8 mouse cellular contexts compared by ENCODE assay signal in genomic region chr10:128082477-128082808, GRCm38 (mm10). TPM values are rescaled to one million over a fixed set of nuclear protein-coding genes. Genes with fewer than 3 reads are reported as not detected.
DNase-seq lines count a peak whose midpoint lies in the region; ATAC-seq and TF ChIP-seq lines count a peak whose summit lies in the region.

No protein-coding gene starts in this region.

- 6% methylated on average over 9 of the region's 9 CpGs for WGBS in kidney, postnatal 0 days
- 18% methylated on average over 9 of the region's 9 CpGs for WGBS in embryonic facial prominence, embryonic 11.5 days
- WGBS in hindbrain, embryonic 15.5 days = 14% methylated on average over 9 of the region's 9 CpGs
- 16% methylated on average over 9 of the region's 9 CpGs for WGBS in midbrain, embryonic 16.5 days

- no peaks in the 10 kb centered on the region for H3K9me3 ChIP-seq in kidney, postnatal 0 days (replicated peaks; ENCODE audit: low read length)
- H3K9me3 ChIP-seq in embryonic facial prominence, embryonic 11.5 days (replicated peaks; ENCODE audit: control insufficient read depth, low read length) = no peaks in the 10 kb centered on the region
- no peaks in the 10 kb centered on the region for H3K9me3 ChIP-seq in hindbrain, embryonic 15.5 days
- no peaks in the 10 kb centered on the region for H3K9me3 ChIP-seq in midbrain, embryonic 16.5 days (replicated peaks; ENCODE audit: control insufficient read depth, low read length, poor library complexity, severe bottlenecking)

- H3K27ac ChIP-seq in kidney, postnatal 0 days = peak overlapping the region; percentile 81
- no peak overlapping the region for H3K27ac ChIP-seq in embryonic facial prominence, embryonic 11.5 days (replicated peaks; ENCODE audit: low read depth, low read length)
- peak overlapping the region; percentile 92 for H3K27ac ChIP-seq in hindbrain, embryonic 15.5 days (replicated peaks)
- peak overlapping the region; percentile 88 for H3K27ac ChIP-seq in midbrain, embryonic 16.5 days (ENCODE audit: low read length)

- H3K27me3 ChIP-seq in kidney, postnatal 0 days (ENCODE audit: insufficient read depth, low read length) = no peaks in the 10 kb centered on the region
- H3K27me3 ChIP-seq in embryonic facial prominence, embryonic 11.5 days (ENCODE audit: control insufficient read depth, insufficient read depth, low read length) = no peaks in the 10 kb centered on the region
- H3K27me3 ChIP-seq in hindbrain, embryonic 15.5 days = no peaks in the 10 kb centered on the region
- H3K27me3 ChIP-seq in midbrain, embryonic 16.5 days (ENCODE audit: control insufficient read depth, insufficient read depth, low read depth, low read length) = no peaks in the 10 kb centered on the region

- no peak for DNase-seq in kidney, postnatal 0 days (ENCODE audit: low spot score)
- DNase-seq in kidney, adult 18-20 months = no peak
- DNase-seq in embryonic facial prominence, embryonic 11.5 days (ENCODE audit: low spot score) = no peak
- no peak for DNase-seq in thymus, postnatal 4 days
- DNase-seq in cerebellum, postnatal 25 days = no peak
- no peak for DNase-seq in left cerebral cortex, adult 8-10 months (ENCODE audit: low spot score in 2 of 2)

- H3K4me3 ChIP-seq in kidney, postnatal 0 days (replicated peaks; ENCODE audit: low read depth, low read length) = peak overlapping the region; percentile 75
- H3K4me3 ChIP-seq in embryonic facial prominence, embryonic 11.5 days (ENCODE audit: low read depth, low read length) = peak overlapping the region; percentile 91
- H3K4me3 ChIP-seq in hindbrain, embryonic 15.5 days = peak overlapping the region; percentile 75
- H3K4me3 ChIP-seq in midbrain, embryonic 16.5 days (ENCODE audit: low read depth, low read length) = peak overlapping the region; percentile 61

- no peak for TF ChIP-seq CTCF in kidney, postnatal 0 days (IDR thresholded peaks at IDR 0.05; ENCODE audit: low read depth)

- no peaks in the 10 kb centered on the region for H3K4me1 ChIP-seq in kidney, postnatal 0 days (replicated peaks; ENCODE audit: insufficient read depth, low read length)
- H3K4me1 ChIP-seq in embryonic facial prominence, embryonic 11.5 days (ENCODE audit: control insufficient read depth, insufficient read depth, low read length) = no peaks in the 10 kb centered on the region
- peaks cover 27% of the 10 kb centered on the region for H3K4me1 ChIP-seq in hindbrain, embryonic 15.5 days (replicated peaks)
- H3K4me1 ChIP-seq in midbrain, embryonic 16.5 days (ENCODE audit: control insufficient read depth, insufficient read depth, low read length) = peaks cover 18% of the 10 kb centered on the region

- H3K4me2 ChIP-seq in kidney, postnatal 0 days (ENCODE audit: low read length) = peak overlapping the region; percentile 70
- peak overlapping the region; percentile 59 for H3K4me2 ChIP-seq in embryonic facial prominence, embryonic 11.5 days (ENCODE audit: low read depth, low read length)
- H3K4me2 ChIP-seq in hindbrain, embryonic 15.5 days = peak overlapping the region; percentile 66
- peak overlapping the region; percentile 71 for H3K4me2 ChIP-seq in midbrain, embryonic 16.5 days (ENCODE audit: low read length)

- H3K36me3 ChIP-seq in kidney, postnatal 0 days (ENCODE audit: insufficient read depth, low read length) = peaks cover 21% of the 10 kb centered on the region
- peaks cover 3% of the 10 kb centered on the region; the same call in 1 of the 2 replicates for H3K36me3 ChIP-seq in embryonic facial prominence, embryonic 11.5 days (replicated peaks; ENCODE audit: control insufficient read depth, insufficient read depth, low read depth, low read length)
- H3K36me3 ChIP-seq in hindbrain, embryonic 15.5 days = peaks cover 32% of the 10 kb centered on the region
- peaks cover 21% of the 10 kb centered on the region for H3K36me3 ChIP-seq in midbrain, embryonic 16.5 days (ENCODE audit: control insufficient read depth, insufficient read depth, low read length)

- ATAC-seq in kidney, postnatal 0 days (replicated peaks; ENCODE audit: low FRiP score, low read depth) = no peak
- no peak for ATAC-seq in embryonic facial prominence, embryonic 11.5 days (replicated peaks; ENCODE audit: insufficient number of reproducible peaks, low FRiP score, low TSS enrichment, low read depth)
- no peak for ATAC-seq in hindbrain, embryonic 15.5 days (ENCODE audit: low FRiP score, low read depth)
- ATAC-seq in midbrain, embryonic 16.5 days = peak; percentile 4

- peak overlapping the region; percentile 62 for H3K9ac ChIP-seq in kidney, postnatal 0 days (ENCODE audit: low read depth, low read length)
- peak overlapping the region; percentile 72 for H3K9ac ChIP-seq in embryonic facial prominence, embryonic 11.5 days (replicated peaks; ENCODE audit: low read length)
- peak overlapping the region; percentile 80 for H3K9ac ChIP-seq in hindbrain, embryonic 15.5 days
- H3K9ac ChIP-seq in midbrain, embryonic 16.5 days (ENCODE audit: low read depth, low read length) = peak overlapping the region; percentile 75

RNA-seq across cellular contexts. Expression of gene Atp5b, which starts 0.6 kb away (rescaled TPM):
- polyA plus RNA-seq in kidney, postnatal 0 days (2015; fragmentation: Nextera tagmentation; extraction: Ambion mirVana) = 3,631 and 3,848 TPM in 2 replicates
- 2,412 and 2,488 TPM in 2 replicates for polyA plus RNA-seq in embryonic facial prominence, embryonic 11.5 days (2014; fragmentation: Nextera tagmentation; extraction: Ambion mirVana)
- polyA plus RNA-seq in hindbrain, embryonic 15.5 days (2015; fragmentation: Nextera tagmentation; extraction: Ambion mirVana) = 2,267 and 2,290 TPM in 2 replicates
- 2,034 and 2,090 TPM in 2 replicates for polyA plus RNA-seq in midbrain, embryonic 16.5 days (2015; fragmentation: Nextera tagmentation; extraction: Ambion mirVana)
- 1,000 to 10,000 TPM; 1,625 to 1,859 (median 1,782) TPM for total RNA-seq in left cerebral cortex, adult 8-10 months (2022)

RNA-seq across cellular contexts. Expression of gene Baz2a, which starts 8.9 kb away (rescaled TPM):
- 9.8 and 11.3 TPM in 2 replicates for polyA plus RNA-seq in kidney, postnatal 0 days (2015; fragmentation: Nextera tagmentation; extraction: Ambion mirVana)
- polyA plus RNA-seq in embryonic facial prominence, embryonic 11.5 days (2014; fragmentation: Nextera tagmentation; extraction: Ambion mirVana) = 14.0 and 14.2 TPM in 2 replicates
- polyA plus RNA-seq in hindbrain, embryonic 15.5 days (2015; fragmentation: Nextera tagmentation; extraction: Ambion mirVana) = 8.1 and 8.3 TPM in 2 replicates
- 7.4 and 8.5 TPM in 2 replicates for polyA plus RNA-seq in midbrain, embryonic 16.5 days (2015; fragmentation: Nextera tagmentation; extraction: Ambion mirVana)
- total RNA-seq in left cerebral cortex, adult 8-10 months (2022) = 10 to 100 TPM; 36.4 to 39.1 (median 38.4) TPM

RNA-seq across cellular contexts. Expression of gene Ptges3, which starts 23.7 kb away (rescaled TPM):
- polyA plus RNA-seq in kidney, postnatal 0 days (2015; fragmentation: Nextera tagmentation; extraction: Ambion mirVana) = 467 and 468 TPM in 2 replicates
- polyA plus RNA-seq in embryonic facial prominence, embryonic 11.5 days (2014; fragmentation: Nextera tagmentation; extraction: Ambion mirVana) = 641 and 733 TPM in 2 replicates
- polyA plus RNA-seq in hindbrain, embryonic 15.5 days (2015; fragmentation: Nextera tagmentation; extraction: Ambion mirVana) = 371 and 395 TPM in 2 replicates
- 387 and 407 TPM in 2 replicates for polyA plus RNA-seq in midbrain, embryonic 16.5 days (2015; fragmentation: Nextera tagmentation; extraction: Ambion mirVana)
- 100 to 1,000 TPM; 118 to 126 (median 124) TPM for total RNA-seq in left cerebral cortex, adult 8-10 months (2022)

RNA-seq across cellular contexts. Expression of gene Naca, which starts 47.1 kb away (rescaled TPM):
- 769 and 820 TPM in 2 replicates for polyA plus RNA-seq in kidney, postnatal 0 days (2015; fragmentation: Nextera tagmentation; extraction: Ambion mirVana)
- 1,020 and 1,060 TPM in 2 replicates for polyA plus RNA-seq in embryonic facial prominence, embryonic 11.5 days (2014; fragmentation: Nextera tagmentation; extraction: Ambion mirVana)
- polyA plus RNA-seq in hindbrain, embryonic 15.5 days (2015; fragmentation: Nextera tagmentation; extraction: Ambion mirVana) = 494 and 518 TPM in 2 replicates
- polyA plus RNA-seq in midbrain, embryonic 16.5 days (2015; fragmentation: Nextera tagmentation; extraction: Ambion mirVana) = 487 and 537 TPM in 2 replicates
- total RNA-seq in left cerebral cortex, adult 8-10 months (2022) = 100 to 1,000 TPM; 335 to 362 (median 360) TPM
